Mouse (Mus musculus): ENCODE data around the gene Ccar1. TPM values are rescaled to one million over a fixed set of nuclear protein-coding genes. Genes with fewer than 3 reads are reported as not detected.

Ccar1 gene
- 117 TPM for total RNA-seq (2023)

GRCm38 (mm10) chr10:62792177-62793090 lies at the start of gene Ccar1:
Ccar1 (minus strand) TSS chr10:62792286.

DNA sequence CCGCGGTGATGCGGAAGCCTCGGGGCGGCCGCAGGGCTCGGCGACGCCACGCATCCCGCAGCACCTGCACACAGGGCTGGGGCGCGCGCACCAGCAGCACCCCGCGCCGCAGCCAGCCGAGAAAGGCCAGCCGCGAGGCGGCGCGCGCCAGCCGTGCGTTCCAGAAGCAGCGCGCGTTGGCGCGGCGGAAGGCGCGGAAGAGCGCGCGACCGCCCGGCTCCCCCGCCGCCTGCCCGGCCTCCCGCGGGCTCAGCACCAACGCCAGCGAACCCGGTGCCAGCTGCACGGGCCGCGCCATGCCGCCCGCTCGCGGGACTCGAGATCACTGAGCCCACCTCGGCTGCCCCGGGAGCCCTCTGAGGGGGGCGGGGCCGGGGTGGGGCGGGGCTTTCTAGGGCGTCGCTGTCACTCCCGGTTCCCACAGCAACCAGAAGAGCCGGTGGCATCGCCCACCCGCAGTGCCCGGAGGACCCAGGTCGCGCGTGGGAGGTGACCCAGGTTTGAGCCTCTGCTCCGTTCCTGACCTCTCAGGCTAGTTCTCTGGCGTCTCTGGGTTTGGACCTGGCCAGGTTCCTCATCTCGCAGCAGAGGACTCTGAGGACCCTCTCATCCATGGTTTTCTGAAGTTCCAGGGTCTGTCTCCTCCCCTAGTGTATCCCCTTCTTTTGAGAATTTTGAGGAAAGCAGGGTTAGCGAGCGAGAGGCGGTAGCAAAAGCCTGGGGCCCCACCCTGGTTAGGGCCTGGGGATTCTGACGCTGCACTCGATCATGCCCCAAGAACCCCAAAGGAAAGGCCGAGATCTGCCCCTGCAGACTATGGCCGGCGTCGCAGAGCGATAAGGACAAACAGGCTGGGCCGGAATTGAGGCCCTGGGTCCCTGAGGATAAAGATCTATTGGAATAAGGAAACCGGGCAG lies 66.1 kb downstream of the Ccar1 start, which contains the start of gene Stox1:
Gene Stox1 (minus strand): TSS at position 358 of the 917 bp plus-strand sequence.

Other genes with a start within 250 kb of the Ccar1 start
- 20.2 TPM for gene Kif1bp, start 213.8 kb downstream of the Ccar1 start, total RNA-seq (2023)
- gene Ddx21, start 190.0 kb downstream of the Ccar1 start, total RNA-seq (2023): 134 TPM
- 122 TPM for gene Ddx50, start 141.1 kb downstream of the Ccar1 start, total RNA-seq (2023)
- gene Stox1, start 66.2 kb downstream of the Ccar1 start, total RNA-seq (2023): 0.15 TPM
- 29.4 TPM for gene Tet1, start 116.7 kb upstream of the Ccar1 start, total RNA-seq (2023)
- 14.9 TPM for gene Slc25a16, start 128.3 kb upstream of the Ccar1 start, total RNA-seq (2023)
- gene Dna2, start 154.7 kb upstream of the Ccar1 start, total RNA-seq (2023): 0.95 TPM
- gene Rufy2, start 187.9 kb upstream of the Ccar1 start, total RNA-seq (2023): 39.6 TPM
- gene Hnrnph3, start 231.9 kb upstream of the Ccar1 start, total RNA-seq (2023): 76.1 TPM
- 2.1 TPM for gene Pbld2, start 232.0 kb upstream of the Ccar1 start, total RNA-seq (2023)

All from CD8-positive naive resting alpha-beta T cell, adult 57 days (primary cell).